Mouse (Mus musculus): Measurements from ENCODE around the gene Dnajc24. TPM values are rescaled to one million over a fixed set of nuclear protein-coding genes. Genes with fewer than 3 reads are reported as not detected.

The Dnajc24 gene
- polyA plus RNA-seq, 1 experiment from 2014 or later: 39.5 TPM

Small RNAs within 50 kb of the gene (microRNA-seq; reads per million reads assigned to microRNA genes)
- not detected for gene Gm22002

Other genes starting within 250 kb of the Dnajc24 start
- 18.7 and 20.8 TPM in 2 replicates for gene Elp4, start 99.0 kb downstream of the Dnajc24 start, polyA plus RNA-seq (2015; fragmentation: Nextera tagmentation; extraction: Ambion mirVana)
- 124 and 125 TPM in 2 replicates for gene Immp1l, start 98.9 kb downstream of the Dnajc24 start, polyA plus RNA-seq (2015; fragmentation: Nextera tagmentation; extraction: Ambion mirVana)